8 mouse cellular contexts compared by ENCODE assay signal in the genomic region with DNA sequence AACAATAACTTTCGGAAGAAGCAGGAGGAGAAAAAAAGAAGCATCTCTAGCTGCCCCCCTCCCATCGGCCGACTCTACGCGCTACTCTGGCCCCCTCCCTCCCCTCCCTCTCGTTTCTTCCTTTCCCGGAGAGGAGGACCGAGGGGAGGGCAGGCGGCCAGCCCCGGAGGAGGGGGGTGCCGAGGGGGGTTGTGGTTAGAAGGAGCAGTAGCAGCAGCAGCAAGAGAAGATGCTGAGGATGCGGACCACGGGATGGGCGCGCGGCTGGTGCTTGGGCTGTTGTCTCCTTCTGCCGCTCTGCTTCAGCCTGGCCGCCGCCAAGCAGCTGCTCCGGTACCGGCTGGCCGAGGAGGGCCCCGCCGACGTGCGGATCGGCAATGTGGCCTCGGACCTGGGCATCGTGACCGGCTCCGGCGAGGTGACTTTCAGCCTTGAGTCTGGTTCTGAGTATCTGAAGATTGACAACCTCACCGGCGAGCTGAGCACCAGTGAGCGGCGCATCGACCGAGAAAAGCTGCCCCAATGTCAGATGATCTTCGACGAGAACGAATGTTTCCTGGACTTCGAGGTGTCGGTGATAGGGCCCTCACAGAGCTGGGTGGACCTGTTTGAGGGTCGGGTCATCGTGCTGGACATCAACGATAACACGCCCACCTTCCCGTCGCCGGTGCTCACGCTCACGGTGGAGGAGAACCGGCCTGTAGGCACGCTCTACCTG. TPM values are rescaled to one million over a fixed set of nuclear protein-coding genes. Genes with fewer than 3 reads are reported as not detected.
DNase-seq lines count a peak whose midpoint lies in the region; ATAC-seq and TF ChIP-seq lines count a peak whose summit lies in the region.

No protein-coding gene starts in this region.

- H3K4me3 ChIP-seq in C2C12 (ENCODE audit: insufficient read depth, poor library complexity, severe bottlenecking), result peak overlapping the region; percentile 57
- peak overlapping the region; percentile 61 for H3K4me3 ChIP-seq in forebrain, embryonic 12.5 days (replicated peaks)
- peak overlapping the region; percentile 71 for H3K4me3 ChIP-seq in heart, postnatal 0 days (ENCODE audit: low read depth, low read length)

- peak overlapping the region; percentile 93 for H3K4me2 ChIP-seq in forebrain, embryonic 12.5 days
- peak overlapping the region; percentile 75 for H3K4me2 ChIP-seq in heart, postnatal 0 days (ENCODE audit: low read depth, low read length)

- peak overlapping the region; percentile 72 for H3ac ChIP-seq in C2C12 (ENCODE audit: control insufficient read depth, insufficient read length, low read depth)

- H3K79me3 ChIP-seq in C2C12 (ENCODE audit: low read depth), result peaks cover 40% of the 10 kb centered on the region

- no peak for TF ChIP-seq EP300 in heart, postnatal 0 days (IDR thresholded peaks at IDR 0.05; ENCODE audit: low read depth)

- no peak for TF ChIP-seq CTCF in C2C12 (IDR thresholded peaks at IDR 0.05; ENCODE audit: control insufficient read depth, insufficient read depth, insufficient read length)
- TF ChIP-seq CTCF in heart, postnatal 0 days (IDR thresholded peaks at IDR 0.05; ENCODE audit: low read depth), result no peak

- H3K27ac ChIP-seq in forebrain, embryonic 12.5 days, result 0 out of 2 replicates have a peak overlapping the region, but pooled peaks have one; percentile 86
- peak overlapping the region; percentile 95 for H3K27ac ChIP-seq in heart, postnatal 0 days (ENCODE audit: low read depth)

- ATAC-seq in forebrain, embryonic 12.5 days (ENCODE audit: low FRiP score), result no peak
- ATAC-seq in heart, postnatal 0 days (ENCODE audit: insufficient read depth, low read depth), result peak; percentile 16; the same call in 1 of the 2 replicates
- ATAC-seq in activated CD4-positive, CD25-positive, alpha-beta regulatory T cell, adult 4 months, result no peak

- no peaks in the 10 kb centered on the region for H3K9me3 ChIP-seq in forebrain, embryonic 12.5 days
- no peaks in the 10 kb centered on the region for H3K9me3 ChIP-seq in heart, postnatal 0 days (replicated peaks; ENCODE audit: control insufficient read depth, low read length)

- H3K79me2 ChIP-seq in C2C12 (ENCODE audit: control insufficient read depth, insufficient read depth), result peaks cover 61% of the 10 kb centered on the region

- DNase-seq in adrenal gland, postnatal 36 days, result peak; percentile 4 to 8
- DNase-seq in heart, postnatal 0 days (ENCODE audit: low spot score), result no peak
- DNase-seq in layer of hippocampus, postnatal 10 days (ENCODE audit: low spot score in 2 of 2), result peak; percentile 70 to 78
- DNase-seq in lung, postnatal 14 days, result peak; percentile 6
- peak; percentile 75 for DNase-seq in right cerebral cortex, postnatal 25 days

- no peaks in the 10 kb centered on the region for H3K36me3 ChIP-seq in C2C12 (ENCODE audit: control insufficient read depth, insufficient read depth)
- H3K36me3 ChIP-seq in forebrain, embryonic 12.5 days (replicated peaks), result no peaks in the 10 kb centered on the region
- H3K36me3 ChIP-seq in heart, postnatal 0 days (replicated peaks; ENCODE audit: control insufficient read depth, insufficient read depth, low read length), result 0 out of 2 replicates have a peak, but pooled peaks cover 5% of the 10 kb centered on the region

- WGBS in forebrain, embryonic 12.5 days, result under 1% methylated on average over 50 of the region's 54 CpGs
- 1% methylated on average over 46 of the region's 54 CpGs for WGBS in heart, postnatal 0 days

- H3K9ac ChIP-seq in forebrain, embryonic 12.5 days, result peak overlapping the region; percentile 71
- H3K9ac ChIP-seq in heart, postnatal 0 days (replicated peaks; ENCODE audit: low read depth, low read length), result peak overlapping the region; percentile 78

- H3K27me3 ChIP-seq in C2C12 (ENCODE audit: control insufficient read depth, insufficient read depth, insufficient read length), result no peaks in the 10 kb centered on the region
- peaks cover 25% of the 10 kb centered on the region for H3K27me3 ChIP-seq in forebrain, embryonic 12.5 days
- H3K27me3 ChIP-seq in heart, postnatal 0 days (ENCODE audit: control insufficient read depth, insufficient read depth, low read length), result no peaks in the 10 kb centered on the region

- peaks cover 34% of the 10 kb centered on the region for H3K4me1 ChIP-seq in forebrain, embryonic 12.5 days
- no peaks in the 10 kb centered on the region for H3K4me1 ChIP-seq in heart, postnatal 0 days (ENCODE audit: control insufficient read depth, insufficient read depth)

TF ChIP-seq in C2C12, 6 proteins besides CTCF, POLR2A, EP300 and RAD21:
- TF ChIP-seq MAX (IDR thresholded peaks at IDR 0.05) (no peak), CEBPB (IDR thresholded peaks at IDR 0.05; ENCODE audit: low read depth) (no peak), MYOD1 (IDR thresholded peaks at IDR 0.05; ENCODE audit: control insufficient read depth, insufficient read length, low read depth) (no peak), FOSL1 (IDR thresholded peaks at IDR 0.05; ENCODE audit: insufficient read depth, low read length, poor library complexity, severe bottlenecking) (no peak), MYOG (IDR thresholded peaks at IDR 0.05; ENCODE audit: control insufficient read depth, extremely low read depth, insufficient read length) (no peak), USF1 (IDR thresholded peaks at IDR 0.05; ENCODE audit: low read depth) (no peak)

RNA-seq across cellular contexts. Expression of a gene that starts 1.3 kb away (rescaled TPM):
- polyA plus RNA-seq in C2C12 (2012; fragmentation: generic; extraction: Trizol), result 24.7 TPM
- 1 to 10 TPM; 1.7 to 3.2 TPM for total RNA-seq in adrenal gland, postnatal 36 days (2021)
- 7.9 and 9.4 TPM in 2 replicates for polyA plus RNA-seq in forebrain, embryonic 12.5 days (2016; fragmentation: Nextera tagmentation; extraction: Ambion mirVana)
- total RNA-seq in heart, postnatal 0 days (2014; rRNA removed; ENCODE audit: low replicate concordance), result 169 and 213 TPM in 2 replicates
- polyA plus RNA-seq in heart, postnatal 0 days (2015; fragmentation: Nextera tagmentation; extraction: Ambion mirVana), result 19.9 and 22.4 TPM in 2 replicates
- total RNA-seq in layer of hippocampus, postnatal 10 days (2021), result 10 to 100 TPM; 69.3 to 70.6 TPM
- not detected for polyA plus RNA-seq in activated CD4-positive, CD25-positive, alpha-beta regulatory T cell, adult 4 months (2017; shearing (Covaris generic))
